Mouse (Mus musculus): ENCODE measurements around the gene Krt32. TPM values are rescaled to one million over a fixed set of nuclear protein-coding genes. Genes with fewer than 3 reads are reported as not detected.

Krt32 gene
- polyA plus RNA-seq, 2 experiments: not detected

DNA sequence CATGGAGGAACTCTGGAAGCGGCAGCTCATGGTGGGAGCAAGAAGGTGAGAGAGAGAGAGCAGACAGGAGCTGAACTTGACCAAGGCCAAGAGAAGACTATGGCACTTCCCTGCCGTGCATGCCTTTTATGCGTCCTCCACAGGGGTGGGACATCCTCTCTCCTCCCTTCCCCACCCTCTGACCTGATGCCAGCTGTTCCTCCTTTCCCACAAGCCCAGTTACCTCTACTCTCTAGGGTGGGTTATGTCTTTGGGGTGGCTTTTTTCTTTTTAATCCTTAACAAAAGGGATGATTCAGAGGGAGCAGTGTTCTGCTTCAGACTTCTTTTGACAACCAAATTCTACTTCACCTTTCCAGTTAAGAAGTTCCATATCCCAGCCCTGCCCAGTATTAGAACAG is 33.4 kb upstream of the Krt32 start, which contains the start of gene Krt13:
Gene Krt13, minus strand, starts transcription at position 101 of the 400 bp plus-strand sequence.
- no peaks in the 10 kb centered on the region for H3K36me3 ChIP-seq (replicated peaks; ENCODE audit: control insufficient read depth, insufficient read depth, low read depth)
- H3K27ac ChIP-seq: no peak within 1 kb of the TSS
- DNase-seq (ENCODE audit: low read depth in 3 of 3, low spot score in 3 of 3) (no peak), ATAC-seq (ENCODE audit: insufficient read depth) (no peak)
- H3K4me3 ChIP-seq (ENCODE audit: insufficient read depth in 1 of 2, low read depth in 2 of 2, low read length in 2 of 2): no peak within 1 kb of the TSS
- no peaks in the 10 kb centered on the region for H3K27me3 ChIP-seq (ENCODE audit: control insufficient read depth, insufficient read depth, low read length)
- no peaks in the 10 kb centered on the region for H3K9me3 ChIP-seq (ENCODE audit: control insufficient read depth, low read length)
- no peak within 1 kb of the TSS for H3K4me2 ChIP-seq (ENCODE audit: low read depth)
- WGBS (ENCODE audit: insufficient replicate concordance): 46% methylated on average over 3 of the region's 3 CpGs
- no peaks in the 10 kb centered on the region for H3K4me1 ChIP-seq (replicated peaks; ENCODE audit: control insufficient read depth in 2 of 2, insufficient read depth in 2 of 2, low read length in 1 of 2)
- no peak for TF ChIP-seq CTCF (IDR thresholded peaks at IDR 0.05; ENCODE audit: low read depth)
- TF ChIP-seq EP300 (IDR thresholded peaks at IDR 0.05; ENCODE audit: low read depth): no peak
- H3K9ac ChIP-seq (replicated peaks): no peak within 1 kb of the TSS

DNA sequence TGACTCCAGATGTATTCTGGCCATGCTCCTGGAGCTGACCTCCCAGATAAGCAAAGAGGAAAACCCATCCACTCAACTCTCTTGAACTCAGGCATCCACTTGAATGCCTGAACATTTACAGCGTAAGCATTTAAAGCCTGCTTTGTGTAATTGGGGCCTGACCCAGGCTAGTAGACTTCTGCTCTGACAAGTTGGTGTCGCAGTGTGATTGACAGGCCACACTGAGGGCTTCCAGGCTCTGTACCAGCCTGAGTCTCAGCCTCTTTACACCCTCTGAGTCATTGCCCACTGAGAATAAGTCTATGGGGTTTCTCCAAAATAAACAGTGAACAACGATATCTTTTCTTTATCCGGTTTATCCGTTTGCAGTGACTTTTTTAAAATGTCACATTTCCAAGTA is 32.3 kb upstream of the Krt32 start:
- no peak overlapping the region for H3K27ac ChIP-seq
- TF ChIP-seq EP300 (IDR thresholded peaks at IDR 0.05; ENCODE audit: low read depth) (no peak), CTCF (IDR thresholded peaks at IDR 0.05; ENCODE audit: low read depth) (no peak)
- no peaks in the 10 kb centered on the region for H3K4me1 ChIP-seq (replicated peaks; ENCODE audit: control insufficient read depth in 2 of 2, insufficient read depth in 2 of 2, low read length in 1 of 2)
- WGBS (ENCODE audit: insufficient replicate concordance): 77% methylated on average over 5 of the region's 5 CpGs
- no peak overlapping the region for H3K4me3 ChIP-seq (ENCODE audit: insufficient read depth in 1 of 2, low read depth in 2 of 2, low read length in 2 of 2)
- H3K4me2 ChIP-seq (ENCODE audit: low read depth): no peak overlapping the region
- H3K9ac ChIP-seq (replicated peaks): no peak overlapping the region
- no peaks in the 10 kb centered on the region for H3K27me3 ChIP-seq (ENCODE audit: control insufficient read depth, insufficient read depth, low read length)
- no peak for ATAC-seq (ENCODE audit: insufficient read depth)
- DNase-seq (ENCODE audit: low read depth in 3 of 3, low spot score in 3 of 3): no peak
- no peaks in the 10 kb centered on the region for H3K36me3 ChIP-seq (replicated peaks; ENCODE audit: control insufficient read depth, insufficient read depth, low read depth)
- H3K9me3 ChIP-seq (ENCODE audit: control insufficient read depth, low read length): no peaks in the 10 kb centered on the region

DNA sequence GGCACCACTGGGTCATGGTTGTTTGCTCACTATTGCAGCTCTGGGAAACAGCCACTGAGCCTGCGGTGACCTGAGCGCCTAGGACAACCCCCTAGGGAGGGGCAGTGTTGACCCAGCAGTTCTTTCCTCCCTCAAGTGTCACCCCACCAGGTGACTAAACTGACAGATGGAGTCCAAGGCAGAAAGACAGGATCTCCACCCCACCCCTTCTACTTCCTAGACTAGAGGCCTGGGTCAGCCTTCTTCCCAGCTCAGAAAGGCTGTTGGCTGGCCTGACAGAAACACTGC is 25.7 kb upstream of the Krt32 start:
- no peak for TF ChIP-seq EP300 (IDR thresholded peaks at IDR 0.05; ENCODE audit: low read depth)
- TF ChIP-seq CTCF (IDR thresholded peaks at IDR 0.05; ENCODE audit: low read depth): no peak
- WGBS (ENCODE audit: insufficient replicate concordance): 76% methylated on average over 2 of the region's 2 CpGs
- H3K36me3 ChIP-seq (replicated peaks; ENCODE audit: control insufficient read depth, insufficient read depth, low read depth): no peaks in the 10 kb centered on the region
- DNase-seq (ENCODE audit: low read depth in 3 of 3, low spot score in 3 of 3) (no peak), ATAC-seq (ENCODE audit: insufficient read depth) (no peak)
- H3K27me3 ChIP-seq (ENCODE audit: control insufficient read depth, insufficient read depth, low read length): no peaks in the 10 kb centered on the region
- no peak overlapping the region for H3K4me3 ChIP-seq (ENCODE audit: insufficient read depth in 1 of 2, low read depth in 2 of 2, low read length in 2 of 2)
- no peaks in the 10 kb centered on the region for H3K9me3 ChIP-seq (ENCODE audit: control insufficient read depth, low read length)
- no peaks in the 10 kb centered on the region for H3K4me1 ChIP-seq (replicated peaks; ENCODE audit: control insufficient read depth in 2 of 2, insufficient read depth in 2 of 2, low read length in 1 of 2)
- H3K4me2 ChIP-seq (ENCODE audit: low read depth): no peak overlapping the region
- no peak overlapping the region for H3K27ac ChIP-seq
- H3K9ac ChIP-seq (replicated peaks): no peak overlapping the region

DNA sequence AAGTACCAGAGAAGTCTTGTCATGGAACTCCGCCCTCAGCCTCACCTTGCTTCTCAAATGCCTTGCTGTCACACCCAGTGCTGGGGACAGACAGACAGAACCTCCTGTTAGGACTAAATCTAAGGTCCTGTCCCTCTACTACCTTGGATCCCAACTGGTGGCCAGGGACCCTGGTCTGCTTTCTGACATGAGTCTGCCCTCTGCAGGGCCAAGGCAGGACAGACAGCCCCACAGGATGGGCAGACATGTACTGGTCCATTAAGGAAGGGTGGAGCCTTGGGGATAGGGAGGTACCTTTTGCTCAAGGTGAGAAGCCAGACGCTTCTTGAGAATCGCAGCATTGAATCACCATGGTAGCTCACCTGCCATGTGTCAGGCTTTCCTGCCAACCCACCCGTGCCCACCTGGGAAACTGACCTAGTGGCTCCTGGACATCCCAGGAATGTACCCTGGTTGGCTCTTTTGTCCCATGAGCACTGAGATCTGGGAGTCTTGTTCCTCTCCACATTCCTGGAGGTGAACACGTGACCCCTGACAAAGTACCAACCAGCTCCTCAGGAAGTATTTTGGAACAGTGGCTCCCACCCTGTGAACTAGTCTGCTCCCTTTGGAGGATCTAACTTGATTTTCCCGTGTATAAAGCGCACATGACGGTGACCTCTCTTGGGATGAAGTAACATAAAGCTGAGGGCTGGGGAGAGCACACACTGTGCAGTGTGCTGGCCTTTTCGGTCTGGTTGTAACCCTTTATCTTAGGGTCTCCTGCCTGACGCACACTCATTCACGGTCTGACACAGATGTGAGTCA is 25.1 kb upstream of the Krt32 start:
- ATAC-seq (ENCODE audit: insufficient read depth): no peak
- 63% methylated on average over 11 of the region's 11 CpGs for WGBS (ENCODE audit: insufficient replicate concordance)

DNA sequence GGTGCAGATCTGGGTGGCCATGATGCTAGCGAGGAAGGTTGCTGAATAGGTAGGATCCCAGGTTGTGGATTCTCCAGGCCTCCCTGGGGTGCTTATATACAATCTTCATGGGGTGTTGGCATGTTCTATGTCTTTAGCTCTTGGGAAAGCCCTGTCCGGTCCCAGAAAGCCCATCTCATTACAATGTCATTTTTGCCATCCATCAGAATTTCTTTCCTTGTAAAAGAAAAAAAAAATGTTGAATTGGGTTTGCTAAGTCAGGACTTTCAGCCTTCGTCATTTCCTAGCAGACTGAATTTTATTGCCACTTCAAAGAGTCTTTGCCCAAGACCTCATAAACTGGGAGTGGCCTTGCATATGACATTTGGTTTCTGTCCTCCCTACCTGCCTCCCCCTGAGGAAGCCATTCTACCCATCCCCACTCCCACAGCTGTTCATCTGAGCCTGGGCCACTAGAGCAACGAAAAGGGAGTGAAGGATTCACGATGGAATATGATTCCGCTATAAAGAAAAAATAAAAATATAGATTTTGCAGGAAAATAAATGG is 17.6 kb upstream of the Krt32 start, which contains the start of gene Krt36:
Gene Krt36, minus strand, starts transcription at position 51 of the 547 bp plus-strand sequence.
- H3K4me1 ChIP-seq (replicated peaks; ENCODE audit: control insufficient read depth in 2 of 2, insufficient read depth in 2 of 2, low read length in 1 of 2): no peaks in the 10 kb centered on the region
- no peaks in the 10 kb centered on the region for H3K36me3 ChIP-seq (replicated peaks; ENCODE audit: control insufficient read depth, insufficient read depth, low read depth)
- no peak within 1 kb of the TSS for H3K4me2 ChIP-seq (ENCODE audit: low read depth)
- no peaks in the 10 kb centered on the region for H3K27me3 ChIP-seq (ENCODE audit: control insufficient read depth, insufficient read depth, low read length)
- WGBS (ENCODE audit: insufficient replicate concordance): 69% methylated on average over 6 of the region's 6 CpGs
- H3K9ac ChIP-seq (replicated peaks): no peak within 1 kb of the TSS
- no peaks in the 10 kb centered on the region for H3K9me3 ChIP-seq (ENCODE audit: control insufficient read depth, low read length)
- ATAC-seq (ENCODE audit: insufficient read depth): no peak
- H3K4me3 ChIP-seq (ENCODE audit: insufficient read depth in 1 of 2, low read depth in 2 of 2, low read length in 2 of 2): no peak within 1 kb of the TSS
- DNase-seq (ENCODE audit: low read depth in 3 of 3, low spot score in 3 of 3): no peak
- no peak within 1 kb of the TSS for H3K27ac ChIP-seq
- TF ChIP-seq EP300 (IDR thresholded peaks at IDR 0.05; ENCODE audit: low read depth): no peak

More for the DNA sequence above, 25.1 kb upstream of the Krt32 start:
- H3K4me1 ChIP-seq (replicated peaks; ENCODE audit: control insufficient read depth in 2 of 2, insufficient read depth in 2 of 2, low read length in 1 of 2): no peaks in the 10 kb centered on the region
- H3K4me3 ChIP-seq (ENCODE audit: insufficient read depth in 1 of 2, low read depth in 2 of 2, low read length in 2 of 2): no peak overlapping the region
- H3K27me3 ChIP-seq (ENCODE audit: control insufficient read depth, insufficient read depth, low read length): no peaks in the 10 kb centered on the region
- H3K9ac ChIP-seq (replicated peaks): no peak overlapping the region
- no peaks in the 10 kb centered on the region for H3K9me3 ChIP-seq (ENCODE audit: control insufficient read depth, low read length)
- no peaks in the 10 kb centered on the region for H3K36me3 ChIP-seq (replicated peaks; ENCODE audit: control insufficient read depth, insufficient read depth, low read depth)
- TF ChIP-seq CTCF (IDR thresholded peaks at IDR 0.05; ENCODE audit: low read depth) (no peak), EP300 (IDR thresholded peaks at IDR 0.05; ENCODE audit: low read depth) (no peak)
- DNase-seq (ENCODE audit: low read depth in 3 of 3, low spot score in 3 of 3): no peak
- H3K4me2 ChIP-seq (ENCODE audit: low read depth): no peak overlapping the region
- no peak overlapping the region for H3K27ac ChIP-seq
